Mouse (Mus musculus) thymus, postnatal 14 days (tissue): ENCODE results near the gene Pfdn6.

Source experiments
- DNase-seq: peaks from one replicate; pipeline ENCODE4 v3.0.0; 2021

Pfdn6 gene

DNA sequence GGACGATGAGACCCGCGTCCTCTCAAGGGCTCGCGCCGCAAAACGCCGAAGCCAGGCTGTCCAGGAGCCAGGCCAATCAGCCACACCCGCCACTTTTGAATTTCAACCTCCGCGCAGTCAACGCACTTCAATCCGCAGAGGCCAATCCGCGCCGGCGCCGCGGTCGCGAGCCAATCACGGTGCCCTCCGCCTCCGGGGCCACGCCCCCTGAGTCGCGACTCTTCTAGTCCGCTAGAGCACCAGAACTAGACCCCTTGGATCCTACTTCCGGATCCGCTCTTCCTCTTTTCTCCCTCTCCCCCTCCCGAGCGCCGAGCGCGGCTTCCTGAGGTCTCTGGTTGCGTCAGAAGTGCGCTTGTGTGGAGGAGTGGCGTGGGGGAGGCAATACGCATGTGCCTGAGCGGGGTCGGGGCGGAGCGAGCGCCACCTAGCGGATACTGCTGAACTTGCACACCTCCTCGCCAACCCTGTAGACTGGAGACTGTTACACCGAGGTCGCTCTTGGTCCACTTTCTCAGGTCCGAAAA lies 49.5 kb downstream of the Pfdn6 start, which contains the start of gene Kifc1:
Gene Kifc1 (minus strand): TSS at position 129 of the 527 bp plus-strand sequence.
- peak; percentile 99 for DNase-seq

DNA sequence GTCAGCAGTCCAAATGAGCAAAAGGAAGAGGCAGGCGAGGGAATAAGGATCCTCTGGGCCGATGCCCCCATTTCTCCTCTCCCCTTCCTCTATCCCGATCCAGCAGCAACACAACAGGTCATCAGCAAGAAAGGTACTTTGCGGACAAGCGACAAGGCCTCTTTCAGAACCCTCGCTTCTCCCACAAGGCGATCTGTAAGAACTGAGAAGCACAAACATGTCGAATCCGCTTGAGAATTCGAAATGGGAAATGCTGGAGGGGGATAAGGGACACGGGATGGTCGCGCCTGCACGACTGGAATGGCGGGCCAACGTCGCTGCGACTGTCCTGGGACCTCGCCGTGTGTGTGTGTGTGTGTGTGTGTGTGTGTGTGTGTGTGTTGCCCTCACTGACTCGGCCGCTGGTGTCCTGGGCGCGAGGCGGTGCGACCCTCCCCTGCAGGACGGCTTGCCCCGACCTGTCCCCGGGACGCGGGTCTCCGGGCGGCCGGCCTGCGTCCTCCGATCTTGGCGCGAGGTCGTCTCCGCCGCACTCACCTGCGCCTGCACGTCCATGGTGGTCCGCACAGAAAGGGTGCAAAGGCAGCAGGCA lies 50.1 kb downstream of the Pfdn6 start:
- peak; percentile 17 for DNase-seq
